Mouse (Mus musculus) frontal cortex, postnatal 10 days (tissue): ENCODE data around the gene St6galnac3.

Experiments used
- DNase-seq, 2 experiments: peaks; one replicate each; pipeline ENCODE4 v3.0.0; 2022; ENCODE audit warnings: low spot score in 2 of 2, mixed read lengths in 1 of 2

The St6galnac3 gene

DNA sequence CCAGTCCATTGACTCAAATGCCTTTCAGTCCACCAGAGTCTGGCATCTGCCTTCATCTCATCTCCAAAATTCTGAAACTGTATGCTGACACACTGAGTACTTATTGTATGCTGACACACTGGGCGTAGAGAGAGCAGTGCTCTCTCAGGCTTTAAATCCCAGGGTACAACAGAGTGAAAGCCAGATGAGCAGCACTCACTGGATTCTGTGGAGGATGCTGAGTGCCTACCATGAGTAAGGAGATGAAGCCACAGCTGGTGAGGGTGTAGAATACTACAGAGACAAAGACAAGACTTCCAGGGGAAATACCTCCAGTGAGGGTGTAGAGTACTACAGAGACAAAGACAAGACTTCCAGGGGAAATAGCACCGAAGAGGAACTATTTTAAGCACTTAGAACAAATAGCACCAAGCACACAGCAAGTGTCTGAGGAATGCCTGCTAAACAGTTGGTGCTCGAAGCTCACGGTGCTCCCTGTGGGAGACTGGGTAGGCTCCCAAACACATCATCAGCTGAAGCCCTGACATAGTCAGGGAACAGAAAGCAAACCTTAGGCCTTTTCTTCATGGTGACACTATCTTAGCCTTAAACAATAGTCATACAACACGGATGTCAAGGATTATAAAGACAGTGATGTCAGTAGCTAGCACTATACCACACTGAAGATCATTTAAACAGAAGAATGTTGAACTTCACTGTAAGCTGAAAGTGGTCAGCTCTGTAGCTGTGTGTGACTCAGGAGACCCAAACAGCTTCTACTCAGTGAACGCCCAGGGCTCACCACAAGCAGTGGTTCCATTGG is 370.6 kb downstream of the St6galnac3 start:
- no peak for DNase-seq

DNA sequence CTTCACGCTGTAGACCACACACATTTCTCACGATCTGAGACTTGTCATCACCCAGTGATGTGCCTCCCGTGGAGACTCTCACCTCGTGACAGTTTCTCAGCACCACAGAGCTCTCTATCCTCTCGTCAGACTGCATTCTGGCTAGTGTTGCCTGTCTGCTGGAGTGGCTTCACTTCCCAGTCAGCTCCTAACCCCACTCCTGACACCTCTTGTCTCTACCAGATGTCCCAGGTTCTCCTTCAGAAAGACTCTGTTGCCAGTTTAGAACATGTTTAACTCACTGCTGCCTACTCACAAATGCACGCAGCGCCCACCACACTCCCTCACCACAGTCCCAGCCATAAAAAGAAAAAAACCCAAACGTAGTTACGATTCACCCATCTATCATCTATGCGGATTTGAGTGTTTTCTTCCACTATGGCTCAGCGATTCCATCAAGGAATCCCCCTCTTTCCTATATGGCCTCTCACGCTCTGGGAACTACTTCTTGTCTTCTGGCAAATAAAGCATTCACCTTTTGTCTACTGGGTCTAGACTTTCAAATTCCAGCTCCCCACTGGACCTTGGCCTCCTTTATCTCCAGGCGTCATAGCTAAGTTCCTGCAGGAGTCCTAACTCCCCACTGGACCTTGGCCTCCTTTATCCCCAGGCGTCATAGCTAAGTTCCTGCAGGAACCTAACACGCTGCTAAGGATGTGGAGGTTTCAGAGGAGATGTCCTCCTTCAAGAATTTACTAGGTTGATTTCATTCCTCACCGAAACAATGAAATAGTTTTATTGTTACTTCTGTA is 371.5 kb downstream of the St6galnac3 start:
- no peak for DNase-seq

DNA sequence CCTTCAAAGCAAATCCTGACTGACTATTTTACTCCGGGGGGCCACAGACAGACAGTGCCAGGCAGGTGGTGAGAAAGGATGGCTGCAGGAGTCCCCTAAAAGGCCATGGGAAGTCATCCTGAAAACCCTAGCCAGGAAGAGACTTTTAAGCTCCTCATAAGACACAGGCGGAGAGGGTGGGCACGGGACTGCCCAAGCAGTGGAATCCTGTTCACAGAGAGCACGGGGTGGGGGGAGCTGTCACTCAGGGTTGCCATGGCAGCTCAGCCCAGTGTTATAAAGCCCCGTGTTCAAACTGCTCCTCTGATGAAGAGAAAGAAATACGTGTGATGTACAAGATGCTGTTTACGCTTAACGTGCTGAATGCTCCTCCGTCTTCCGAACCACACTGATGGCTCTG is 375.0 kb downstream of the St6galnac3 start:
- no peak for DNase-seq

DNA sequence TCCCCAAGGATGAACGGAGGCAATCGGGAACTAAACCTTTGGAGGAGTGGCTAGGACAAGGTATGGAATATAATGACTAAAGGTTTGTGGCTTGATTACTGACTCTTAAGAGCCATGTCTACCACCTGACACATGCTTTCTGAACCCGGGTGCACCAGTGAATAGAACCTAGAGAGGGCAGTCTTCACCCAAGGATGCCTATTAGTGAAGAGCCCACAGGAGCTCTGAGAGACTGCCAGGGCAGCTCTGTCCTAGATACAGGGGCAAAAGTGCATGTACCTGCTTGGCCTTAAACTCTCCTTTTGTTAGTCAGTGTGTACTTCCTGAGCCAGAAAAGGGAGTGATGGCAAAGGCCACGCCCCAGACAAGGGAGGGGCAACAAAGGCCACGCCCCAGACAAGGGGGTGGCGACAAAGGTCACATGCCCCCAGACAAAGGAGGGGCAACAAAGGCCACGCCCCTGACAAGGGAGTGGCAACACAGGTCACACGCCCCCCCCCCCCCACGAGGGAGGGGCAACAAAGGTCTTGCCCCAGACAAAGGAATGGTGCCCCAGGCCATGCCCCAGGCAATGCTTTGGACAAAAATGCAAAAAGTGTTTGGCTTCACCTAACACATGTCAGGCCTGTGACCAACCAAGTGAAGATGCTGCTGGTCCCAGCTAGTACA is 376.0 kb downstream of the St6galnac3 start:
- DNase-seq = no peak

DNA sequence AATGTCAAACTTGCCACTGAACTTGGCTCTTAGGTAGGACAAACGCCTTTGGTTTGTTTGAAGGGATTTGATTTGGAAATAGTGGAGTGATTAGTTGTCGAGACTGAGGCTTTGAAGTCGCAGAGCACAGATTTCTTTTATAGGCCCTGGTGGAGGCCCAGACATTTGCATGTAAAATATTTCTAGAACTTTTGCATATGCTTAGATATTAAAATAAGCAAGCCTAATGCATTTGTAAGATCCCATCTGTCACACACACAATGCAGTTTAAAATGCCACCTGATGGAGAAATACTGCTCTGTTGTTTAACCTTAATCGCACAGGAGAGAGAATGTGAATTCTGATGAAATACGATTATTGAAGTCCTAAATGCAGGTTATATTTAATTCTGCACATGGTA is 380.0 kb downstream of the St6galnac3 start:
- DNase-seq = no peak

DNA sequence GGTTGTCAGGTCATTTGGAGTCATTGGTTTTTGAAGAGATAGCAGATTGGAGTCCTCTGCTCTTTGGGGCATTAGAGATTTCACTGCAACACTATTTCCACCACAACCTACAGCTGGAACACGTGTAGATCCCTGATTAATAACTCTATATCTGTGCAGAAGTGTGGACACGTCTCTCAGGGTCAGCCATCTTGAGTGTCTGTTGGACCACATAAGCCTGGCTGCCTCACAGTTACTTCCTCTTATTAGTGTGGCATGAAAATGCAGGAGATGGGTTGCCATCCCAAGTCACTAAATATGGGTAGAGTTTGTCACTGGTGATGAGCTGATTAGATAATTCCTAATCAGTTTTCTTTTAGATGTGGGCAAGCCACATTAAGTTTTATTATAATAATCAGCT is 385.0 kb downstream of the St6galnac3 start:
- DNase-seq = no peak

DNA sequence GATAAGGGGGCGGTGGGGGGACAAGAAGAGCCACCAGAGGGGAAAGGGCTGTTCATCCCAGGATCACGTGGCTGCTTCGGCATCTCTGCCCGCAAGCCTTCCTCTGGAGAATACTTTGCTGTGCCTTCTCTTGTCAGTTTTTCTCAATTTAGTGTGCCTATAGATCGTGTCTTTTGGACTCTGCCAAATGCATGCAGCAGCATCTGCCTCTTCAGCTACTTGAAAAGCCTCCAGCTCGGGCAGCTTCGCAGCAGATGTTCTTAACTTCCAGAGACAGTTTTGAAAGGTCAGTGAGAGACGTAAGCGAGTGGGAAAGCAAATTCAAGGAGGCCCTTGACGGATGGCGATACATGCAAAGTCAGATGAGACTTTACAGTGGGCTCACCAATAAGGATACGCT is 385.9 kb downstream of the St6galnac3 start:
- DNase-seq = peak in 1 of 2 experiments; percentile 43

DNA sequence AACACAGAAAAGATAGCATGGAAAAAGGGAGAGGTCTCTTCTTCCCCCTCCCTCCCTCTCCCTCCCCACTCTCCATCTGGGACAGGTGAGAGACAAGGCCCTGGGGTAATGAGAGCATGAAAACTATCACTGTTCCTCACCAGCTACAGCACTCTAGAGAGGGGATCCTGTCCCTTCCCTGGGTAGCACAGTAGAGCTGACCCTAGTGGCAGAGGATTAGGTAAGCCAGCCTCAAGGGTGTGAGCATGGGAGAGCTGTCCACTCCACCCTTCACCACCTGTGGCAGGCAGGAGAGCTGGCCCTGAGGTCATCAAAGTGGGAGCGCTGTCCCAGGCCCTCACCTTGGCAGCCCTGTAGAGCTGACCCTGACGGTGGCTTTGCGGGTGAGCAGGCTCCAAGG is 387.2 kb downstream of the St6galnac3 start:
- DNase-seq = no peak

DNA sequence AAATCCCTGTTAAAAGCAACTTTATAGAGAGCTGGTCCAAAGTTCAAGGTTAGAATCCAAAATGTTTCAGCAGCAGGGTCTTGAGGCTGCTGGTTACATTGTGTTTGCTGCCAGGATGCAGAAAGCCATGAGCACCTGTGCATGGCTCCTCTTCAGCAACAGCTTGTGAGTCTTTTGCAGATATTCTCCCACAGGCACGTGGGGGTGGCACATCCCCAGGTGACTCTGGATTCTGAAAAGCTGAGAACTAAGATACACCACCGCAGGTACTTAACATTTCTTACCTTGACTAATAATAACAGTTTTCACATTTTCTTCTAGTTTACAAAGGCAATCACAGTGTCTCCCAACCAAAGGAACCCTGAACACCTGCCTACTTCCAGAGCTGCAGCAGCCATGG is 387.8 kb downstream of the St6galnac3 start:
- no peak for DNase-seq

DNA sequence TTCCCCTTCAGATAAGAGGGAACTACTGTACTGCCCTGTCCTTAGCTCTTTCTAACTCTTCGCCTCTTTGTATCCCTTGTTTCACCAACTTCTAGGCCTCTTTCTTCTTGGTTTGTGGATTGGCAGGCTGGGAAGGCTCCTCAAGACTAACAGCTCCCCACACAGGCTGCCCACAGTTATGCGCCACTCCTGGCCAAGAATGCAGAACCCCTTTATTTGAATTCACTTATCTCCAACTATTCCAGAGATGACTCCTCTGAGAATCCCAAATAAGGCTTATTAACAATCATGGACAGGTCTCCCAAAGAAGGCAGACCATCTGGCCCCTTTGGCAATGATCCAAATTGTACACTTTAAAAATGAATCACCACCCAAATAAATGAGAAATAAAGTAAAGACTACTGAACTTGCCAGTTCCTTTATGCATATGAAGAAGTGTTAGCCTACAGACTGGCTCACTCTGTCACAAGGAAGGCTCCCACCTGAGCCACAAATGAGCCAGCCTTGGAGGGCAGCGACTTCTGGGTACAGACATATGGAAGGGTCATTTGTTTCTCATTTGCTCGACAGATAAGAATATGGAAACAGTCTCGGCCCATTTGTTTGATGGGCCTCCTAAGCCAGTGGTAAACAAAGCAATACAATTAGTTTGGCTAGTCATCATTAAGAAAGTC is 390.7 kb downstream of the St6galnac3 start:
- DNase-seq = no peak

DNA sequence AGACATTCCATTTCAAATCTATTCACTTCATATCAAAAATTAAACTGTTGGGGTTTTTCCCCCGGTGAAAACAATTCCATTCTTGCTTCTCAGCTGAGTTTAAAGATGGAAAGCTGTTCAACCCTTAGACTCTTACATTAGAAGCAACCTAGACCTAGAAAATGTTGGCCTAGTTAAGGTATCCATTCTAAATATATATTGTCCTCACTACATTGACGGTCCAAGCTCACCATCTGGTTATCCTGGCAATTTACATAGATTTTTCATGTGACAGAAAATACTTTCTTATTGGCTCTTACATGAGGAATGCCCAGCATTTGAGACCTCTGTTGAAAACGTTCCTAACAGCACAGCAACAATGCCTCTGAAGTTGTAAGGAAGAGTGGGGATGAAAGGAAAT is 400.7 kb downstream of the St6galnac3 start:
- DNase-seq = no peak

DNA sequence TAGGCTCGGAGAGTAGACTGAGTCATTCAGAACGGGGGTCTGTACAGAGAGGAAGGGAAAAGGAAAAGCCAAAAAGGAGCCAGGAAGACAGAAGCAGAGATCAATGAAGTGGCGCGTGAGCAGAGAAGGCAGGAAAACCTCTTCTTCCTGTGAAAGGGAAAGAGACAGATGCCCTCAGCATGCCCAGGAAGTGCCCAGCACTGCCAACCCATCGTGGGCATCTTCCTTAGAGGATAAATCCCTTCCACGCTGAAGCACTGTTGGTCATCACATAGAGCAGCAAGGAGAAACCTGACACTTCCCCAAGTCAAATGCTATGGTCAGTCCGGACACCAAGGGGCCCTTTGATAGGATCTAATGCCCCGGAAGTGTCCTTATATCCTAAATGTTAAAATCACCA is 401.5 kb downstream of the St6galnac3 start:
- DNase-seq = no peak

DNA sequence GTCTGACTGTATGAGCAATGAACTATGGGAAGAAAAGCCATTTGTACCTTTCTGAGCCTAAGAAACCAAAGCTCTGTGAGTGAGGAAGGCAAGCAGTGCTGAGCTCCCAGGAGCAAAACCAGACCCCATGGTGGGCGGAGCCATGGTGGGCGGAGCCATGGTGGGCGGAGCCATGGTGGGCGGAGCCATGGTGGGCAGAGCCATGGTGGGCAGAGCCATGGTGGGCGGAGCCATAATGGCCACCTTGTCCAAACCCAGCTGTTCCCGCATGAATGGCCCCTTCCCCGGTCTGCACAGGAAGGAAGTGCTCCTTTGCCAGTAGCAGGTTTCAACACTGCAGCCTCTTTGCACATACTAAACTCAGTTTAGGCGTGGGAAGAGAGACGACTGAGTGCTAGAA is 411.4 kb downstream of the St6galnac3 start:
- DNase-seq = no peak

DNA sequence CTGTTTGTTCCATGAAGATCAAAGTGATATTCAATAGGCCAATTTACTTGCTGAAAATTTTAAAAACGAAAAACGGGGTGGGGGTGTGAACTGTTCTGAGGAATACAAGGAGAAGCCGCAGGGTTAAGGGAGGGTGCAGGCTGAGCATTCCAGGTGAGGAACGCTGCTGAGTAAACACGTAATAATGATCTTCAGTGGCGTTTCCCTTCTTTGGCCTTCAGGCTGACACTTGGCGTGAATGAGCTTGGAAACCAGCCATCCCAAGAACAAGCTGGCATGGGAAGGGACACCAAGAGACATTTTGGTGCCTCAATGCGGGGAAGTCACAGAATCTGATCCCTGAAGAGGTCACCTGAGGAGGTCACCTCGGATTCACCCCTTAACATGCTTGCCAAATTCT is 411.8 kb downstream of the St6galnac3 start:
- no peak for DNase-seq

DNA sequence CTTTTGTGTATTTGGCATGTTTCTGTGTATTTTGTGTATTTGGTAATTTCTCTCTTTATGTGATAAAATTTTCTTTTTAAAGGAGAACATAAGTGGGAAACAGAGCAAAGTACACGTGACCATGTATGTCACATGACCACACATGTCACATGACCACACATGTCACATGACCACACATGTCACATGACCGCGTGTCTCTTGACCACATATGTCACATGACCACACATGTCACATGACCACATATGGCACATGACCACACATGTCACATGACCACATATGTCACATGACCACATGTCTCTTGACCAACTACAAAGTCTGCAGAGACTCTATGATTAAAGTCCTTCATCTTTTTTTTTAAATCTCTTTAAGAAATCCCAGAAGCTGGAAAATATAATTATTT is 413.0 kb downstream of the St6galnac3 start:
- no peak for DNase-seq

DNA sequence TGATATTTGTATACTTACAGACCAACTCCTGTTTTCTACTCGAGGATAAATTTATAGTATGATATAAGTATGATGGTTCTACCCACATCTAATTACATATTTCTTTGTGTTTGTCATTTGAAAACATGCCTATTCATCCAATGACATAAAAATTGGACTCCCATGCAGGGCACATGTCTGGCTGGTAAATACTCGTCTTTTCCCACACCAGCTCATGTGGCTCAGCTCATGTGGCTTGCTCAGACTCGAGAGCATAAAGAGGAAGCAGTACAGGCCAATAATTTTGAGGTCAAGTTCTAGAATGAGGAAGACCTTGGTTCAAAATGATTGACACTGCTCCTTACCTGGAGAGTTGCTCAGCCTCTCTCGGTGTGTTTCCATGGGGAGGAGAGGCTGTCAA is 416.6 kb downstream of the St6galnac3 start:
- no peak for DNase-seq

DNA sequence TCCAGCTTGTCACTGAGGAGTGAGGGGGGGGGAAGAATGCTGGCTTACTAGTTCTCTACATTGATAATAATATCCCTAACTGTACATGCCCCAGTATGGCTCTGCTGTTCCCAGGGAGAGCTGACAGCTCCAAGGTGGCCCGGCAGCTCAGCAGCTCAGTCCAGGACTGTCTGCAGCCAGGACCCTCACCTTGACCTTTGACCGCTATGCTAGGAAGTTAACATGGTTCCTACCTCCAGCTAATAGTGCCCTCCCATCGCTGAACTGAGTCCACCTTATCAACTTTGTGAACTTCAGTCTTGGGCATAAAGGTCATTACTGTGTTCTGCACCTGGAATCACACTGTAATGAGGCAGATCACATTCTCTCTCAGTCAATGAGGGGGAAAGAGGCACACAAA is 419.8 kb downstream of the St6galnac3 start:
- DNase-seq = no peak

DNA sequence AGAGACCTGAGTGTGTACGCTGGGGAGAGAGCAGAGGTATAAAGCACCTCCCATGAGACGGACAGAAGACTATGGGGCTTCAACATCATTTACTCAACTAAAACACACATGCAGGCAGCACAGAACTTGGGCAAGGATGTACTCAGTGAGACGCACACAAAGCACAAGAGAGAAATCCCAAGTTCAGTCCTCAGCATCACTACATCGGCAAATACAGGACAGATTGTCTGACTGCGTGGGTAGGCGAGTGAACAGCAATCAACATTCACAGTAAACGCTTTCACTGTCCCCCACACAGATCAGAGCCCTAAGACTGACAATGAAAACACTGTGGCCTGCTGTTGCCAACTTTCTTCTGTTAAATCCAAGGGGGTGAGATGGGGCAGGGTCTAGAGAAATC is 422.6 kb downstream of the St6galnac3 start:
- DNase-seq = no peak

DNA sequence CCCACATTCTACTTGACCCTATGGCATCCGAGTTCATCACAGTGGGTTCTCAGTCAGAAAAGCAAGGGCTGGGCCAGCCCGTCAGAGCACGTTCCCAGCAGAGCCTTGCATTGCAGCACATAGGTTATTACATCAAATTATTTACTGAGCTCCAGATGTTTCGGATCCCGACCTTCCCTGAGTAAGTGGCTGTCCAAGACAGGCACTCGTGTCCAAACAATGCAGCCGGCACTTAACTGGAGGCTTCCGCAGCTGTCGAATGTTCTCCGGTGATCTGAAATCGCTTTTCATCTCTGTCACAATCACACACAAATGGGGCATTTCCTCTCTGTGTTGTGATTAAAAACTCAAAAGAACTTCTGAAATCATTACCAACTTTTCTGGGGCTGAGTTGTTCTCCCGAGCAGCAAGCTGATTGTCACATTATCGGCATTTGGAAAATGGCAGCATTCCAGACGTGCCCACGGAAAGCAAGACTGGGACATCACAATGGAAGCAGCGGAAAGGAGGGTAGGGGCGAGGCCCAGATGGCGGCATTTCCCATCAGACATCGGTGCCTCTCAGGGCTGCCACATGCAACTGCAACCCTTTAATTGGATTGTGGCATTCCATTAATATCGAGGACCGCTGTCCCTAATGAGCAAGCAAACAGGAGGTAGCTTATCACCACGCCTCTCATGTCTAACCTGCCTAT is 428.5 kb downstream of the St6galnac3 start:
- no peak for DNase-seq

DNA sequence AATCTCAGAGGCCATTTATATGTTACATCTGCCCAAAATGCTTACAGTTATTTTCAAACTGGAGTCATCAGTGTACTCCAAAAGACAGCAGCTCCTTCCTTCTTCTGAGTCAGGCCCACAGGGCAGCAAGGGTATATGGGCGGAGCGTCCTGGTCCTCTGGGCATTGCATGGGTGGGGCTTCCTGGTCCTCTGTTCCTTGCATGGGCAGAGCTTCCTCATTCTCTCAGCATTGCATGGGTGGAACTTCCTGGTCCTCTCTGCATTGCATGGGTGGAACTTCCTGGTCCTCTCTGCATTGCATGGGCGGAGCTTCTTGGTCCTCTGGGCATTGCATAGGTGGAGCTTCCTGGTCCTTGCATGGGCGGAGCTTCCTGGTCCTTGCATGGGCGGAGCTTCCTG is 432.1 kb downstream of the St6galnac3 start:
- DNase-seq = no peak

DNA sequence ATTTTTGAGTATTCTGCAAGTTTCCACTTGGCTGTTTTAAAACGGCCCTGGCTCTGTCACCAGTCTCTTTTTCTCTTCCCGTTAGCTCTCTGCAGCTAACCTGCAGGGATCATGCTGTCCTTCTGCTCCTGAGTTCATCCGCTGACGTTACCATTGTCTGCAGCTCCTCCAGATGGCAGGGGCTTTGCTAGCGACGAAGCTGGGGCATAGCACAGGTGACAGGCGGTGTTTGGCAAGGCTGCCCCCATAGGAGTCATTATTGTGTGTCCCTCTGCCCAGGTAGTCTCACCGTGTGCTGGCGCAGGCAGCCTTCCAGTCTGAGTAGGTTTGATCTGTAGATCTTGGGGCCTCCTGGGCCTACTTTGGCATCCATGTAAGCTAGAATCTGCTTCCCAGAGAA is 432.6 kb downstream of the St6galnac3 start:
- no peak for DNase-seq
